Mouse (Mus musculus) kidney, adult 2 months (tissue): ENCODE data around the gene Mapk3.

ENCODE experiments used
- CTCF ChIP-seq: fragments of 200-500 bp; conservative IDR thresholded peaks from 2 replicates; pipeline ENCODE4 v1.5.1; 2011; ENCODE audit warnings: low read depth, mild to moderate bottlenecking, control low read depth, low read length, moderate library complexity, mixed read lengths; ENCODE audit not compliant: insufficient read depth, insufficient read length
- POLR2A ChIP-seq: fragments of 200-500 bp; IDR thresholded peaks from one replicate; pipeline ENCODE4 v1.6.1; 2011; ENCODE audit warnings: low read depth, low read length, control low read depth

- no peak for TF ChIP-seq POLR2A
- TF ChIP-seq CTCF = no peak
Measured at GRCm38 (mm10) chr7:126803181-126803580, 43.8 kb downstream of the Mapk3 start.
